Mouse (Mus musculus) olfactory bulb, adult 2 months (tissue): Measurements from ENCODE around the gene Tet1. TPM values are rescaled to one million over a fixed set of nuclear protein-coding genes. Genes with fewer than 3 reads are reported as not detected.
A peak's percentile ranks its signal among the peaks of the same experiment; 100 is the strongest.
"Not testable (repeated sequence)": the region's sequence is repeated elsewhere in the genome, so short reads cannot be mapped to it uniquely, and the experiment has no call there.

Experiments used
- H3K27ac ChIP-seq: fragments of 200-500 bp; 2 replicates; pipeline ENCODE4 v1.5.1; 2012; ENCODE audit warnings: low read depth, low read length; ENCODE audit not compliant: insufficient read depth
- H3K4me1 ChIP-seq: fragments of 200-500 bp; 2 replicates; pipeline ENCODE4 v1.6.1; 2012; ENCODE audit warnings: low read length; ENCODE audit not compliant: control insufficient read depth, insufficient read depth
- H3K4me3 ChIP-seq: fragments of 200-500 bp; 2 replicates; pipeline ENCODE4 v1.5.1; 2012; ENCODE audit warnings: mild to moderate bottlenecking, low read depth, low read length, moderate library complexity; ENCODE audit not compliant: insufficient read depth
- CTCF ChIP-seq: fragments of 200-500 bp; IDR thresholded peaks from 2 replicates; pipeline ENCODE4 v1.5.1; 2012; ENCODE audit warnings: low read depth, mild to moderate bottlenecking, low read length, moderate library complexity; ENCODE audit not compliant: insufficient read depth
- POLR2A ChIP-seq: fragments of 200-500 bp; IDR thresholded peaks from 2 replicates; pipeline ENCODE4 v1.6.1; 2012; ENCODE audit warnings: mild to moderate bottlenecking, low read depth, low read length, moderate library complexity; ENCODE audit not compliant: insufficient read depth
- WGBS: fragments of 180-500 bp; shearing (Covaris S2); methylation state at CpG from one replicate; pipeline ENCODE4 v1.1.7; 2018; 5-methylcytosine and 5-hydroxymethylcytosine counted together
- polyA plus RNA-seq: library from polyadenylated mRNA; stranded (reverse); fragments of >200 nt; gene quantifications from 2 replicates; pipeline ENCODE4 v1.2.4, GENCODE M21; 2012; ENCODE audit warnings: low replicate concordance; ENCODE audit not compliant: missing spikeins, insufficient read depth, insufficient read length

The Tet1 gene
- polyA plus RNA-seq, result not detected in 2 replicates

- no CpG with 5 or more reads among the region's 1 CpGs for WGBS
These were observed at the start of gene Tet1 for GRCm38 (mm10) chr10:62908896-62909295. TSS of gene Tet1 (minus strand) at chr10:62908996.

DNA sequence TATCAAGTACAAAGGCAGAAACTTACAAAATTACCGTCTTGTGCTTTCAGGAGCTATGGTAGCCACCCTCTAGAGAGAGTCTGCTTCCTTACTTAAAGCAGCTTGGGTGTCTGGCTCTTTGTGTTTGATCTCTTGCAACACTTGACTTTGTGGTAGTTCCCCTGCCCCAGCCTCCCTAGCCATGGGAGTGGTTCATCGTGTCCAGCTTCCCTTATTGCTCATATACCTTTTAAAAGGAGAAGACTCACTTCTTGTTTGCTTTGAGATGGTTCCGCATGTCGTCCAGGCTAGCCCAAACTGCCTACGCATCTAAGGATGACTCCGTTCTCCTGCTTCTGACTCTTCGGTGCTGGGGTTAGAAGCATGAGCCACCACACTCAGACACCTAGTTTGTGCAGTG is 39.8 kb upstream of the Tet1 start:
- H3K4me3 ChIP-seq, result no peak overlapping the region
- TF ChIP-seq POLR2A (no peak), CTCF (no peak)
- H3K4me1 ChIP-seq, result no peaks in the 10 kb centered on the region
- H3K27ac ChIP-seq, result no peak overlapping the region
- WGBS, result 93% methylated on average over 7 of the region's 7 CpGs

More at GRCm38 (mm10) chr10:62908896-62909295, at the start of gene Tet1:
- not testable (repeated sequence) for H3K4me3 ChIP-seq, H3K4me1 ChIP-seq, H3K27ac ChIP-seq

- Histone ChIP-seq H3K27ac (no peak within 1 kb of the TSS), H3K4me1 (no peaks in the 10 kb centered on the region), H3K4me3 (peak within 1 kb of the TSS; percentile 93)
- TF ChIP-seq POLR2A, result peak; percentile 43; the same call in 1 of the 2 replicates
- peak; percentile 23; the same call in 1 of the 2 replicates for TF ChIP-seq CTCF
- under 1% methylated on average over 67 of the region's 68 CpGs for WGBS
These were observed 38.1 kb upstream of the Tet1 start, which contains the start of gene Dna2 for GRCm38 (mm10) chr10:62946738-62947471. TSS of gene Dna2 (plus strand) at chr10:62947026.

- no peak overlapping the region for H3K27ac ChIP-seq
- H3K4me1 ChIP-seq, result no peaks in the 10 kb centered on the region
- TF ChIP-seq POLR2A (no peak), CTCF (no peak)
- 89% methylated on average over 10 of the region's 10 CpGs for WGBS
- H3K4me3 ChIP-seq, result no peak overlapping the region
These were observed 36.3 kb upstream of the Tet1 start for GRCm38 (mm10) chr10:62944975-62945580.

GRCm38 (mm10) chr10:62932381-62932780 is 23.6 kb upstream of the Tet1 start:
- no peaks in the 10 kb centered on the region for H3K4me1 ChIP-seq
- 94% methylated on average over 1 of the region's 1 CpGs for WGBS
- TF ChIP-seq POLR2A, result no peak
- no peak for TF ChIP-seq CTCF
- no peak overlapping the region for H3K4me3 ChIP-seq
- H3K27ac ChIP-seq, result no peak overlapping the region

- TF ChIP-seq POLR2A (no peak), CTCF (no peak)
- H3K4me3 ChIP-seq, result no peak overlapping the region
- H3K27ac ChIP-seq, result no peak overlapping the region
- peaks cover 8% of the 10 kb centered on the region; the same call in 1 of the 2 replicates for H3K4me1 ChIP-seq
- 80% methylated on average over 4 of the region's 4 CpGs for WGBS
These were observed 15.4 kb upstream of the Tet1 start for GRCm38 (mm10) chr10:62924096-62924635.

GRCm38 (mm10) chr10:62920766-62921156 is 12.0 kb upstream of the Tet1 start:
- H3K4me3 ChIP-seq, result peak overlapping the region; percentile 97
- under 1% methylated on average over 29 of the region's 29 CpGs for WGBS
- TF ChIP-seq CTCF, result no peak
- no peak for TF ChIP-seq POLR2A

GRCm38 (mm10) chr10:62919925-62920765 is 11.3 kb upstream of the Tet1 start, which contains the start of gene Slc25a16:
TSS of gene Slc25a16 (plus strand) at chr10:62920633.
- Histone ChIP-seq H3K4me1 (peaks cover 8% of the 10 kb centered on the region; the same call in 1 of the 2 replicates), H3K4me3 (peak within 1 kb of the TSS; percentile 97), H3K27ac (peak within 1 kb of the TSS; percentile 79)
- TF ChIP-seq CTCF (no peak), POLR2A (peak; percentile 92)
- WGBS, result under 1% methylated on average over 50 of the region's 50 CpGs

More at GRCm38 (mm10) chr10:62920766-62921156, 12.0 kb upstream of the Tet1 start:
- Histone ChIP-seq H3K27ac (peak overlapping the region; percentile 62; the same call in 1 of the 2 replicates), H3K4me1 (peaks cover 8% of the 10 kb centered on the region; the same call in 1 of the 2 replicates)
